Mouse (Mus musculus) left cerebral cortex, postnatal 36 days (tissue): ENCODE measurements around the gene 5430402E10Rik. TPM values are rescaled to one million over a fixed set of nuclear protein-coding genes. Genes with fewer than 3 reads are reported as not detected.
"Not testable (repeated sequence)": the region's sequence is repeated elsewhere in the genome, so short reads cannot be mapped to it uniquely, and the experiment has no call there.

ENCODE experiments used
- DNase-seq, 2 experiments: peaks; one replicate each; pipeline ENCODE4 v3.0.0; 2021 to 2022; ENCODE audit warnings: low spot score in 2 of 2, mixed read lengths in 1 of 2
- intact Hi-C: fragments of 180-260 bp; cut with DNase I; formaldehyde crosslinking; loops from one replicate; pipeline ENCODE4 v1.15.1; 2025
- total RNA-seq, 2 experiments: library from RNA; stranded (reverse); gene quantifications; 2 replicates each; pipeline ENCODE4 v1.2.3; 2021

5430402E10Rik gene
- total RNA-seq: not detected

GRCm38 (mm10) chrX:77924962-77925361 is at the start of gene 5430402E10Rik:
Gene 5430402E10Rik, minus strand, starts transcription at chrX:77925062.
- DNase-seq, intact Hi-C loops: not testable (repeated sequence)

GRCm38 (mm10) chrX:77880033-77880432 is 44.8 kb downstream of the 5430402E10Rik start:
- DNase-seq, intact Hi-C loops: not testable (repeated sequence)

Other genes starting within 250 kb of the 5430402E10Rik start
- gene Prkx, start 128.8 kb downstream of the 5430402E10Rik start, total RNA-seq: 10 to 100 TPM in 1 of 2 experiments, 1 to 10 TPM in 1; 8.5 to 10.1 TPM
- gene Pbsn, start 71.4 kb downstream of the 5430402E10Rik start, total RNA-seq: not detected
- gene Gm14744, start 60.3 kb downstream of the 5430402E10Rik start, total RNA-seq: not detected
- not detected for gene Obp1a, start 166.3 kb upstream of the 5430402E10Rik start, total RNA-seq
- gene Gm5938, start 200.4 kb upstream of the 5430402E10Rik start, total RNA-seq: not detected